In genomic region chr2:102336816-102337215, GRCm38 (mm10) we compare ENCODE assay signal across 14 mouse cellular contexts.
DNase-seq lines count a peak whose midpoint lies in the region; ATAC-seq lines count a peak whose summit lies in the region.
"Had no signal": no experiment of that assay in that cellular context is flagged by ENCODE, and none has a peak within 500 bp of the region (broad histone marks: within the 10 kb centered on the region; RNA-seq: fewer than 3 reads in every experiment).

No protein-coding gene starts in this region.

- peak overlapping the region; percentile 10; the same call in 1 of the 2 replicates for H3K4me2 ChIP-seq in forebrain, embryonic 14.5 days (ENCODE audit: low read length)
- no peak overlapping the region for H3K4me2 ChIP-seq in neural tube, embryonic 14.5 days (ENCODE audit: low read depth, low read length)
- H3K4me2 ChIP-seq: embryonic facial prominence, embryonic 15.5 days; heart, embryonic 11.5 days; liver, embryonic 11.5 days had no signal

- H3K27me3 ChIP-seq in embryonic facial prominence, embryonic 10.5 days (replicated peaks; ENCODE audit: low read depth, poor library complexity, severe bottlenecking) = no peaks in the 10 kb centered on the region
- H3K27me3 ChIP-seq in forebrain, embryonic 14.5 days (replicated peaks; ENCODE audit: control insufficient read depth, insufficient read depth, low read length) = no peaks in the 10 kb centered on the region
- no peaks in the 10 kb centered on the region for H3K27me3 ChIP-seq in neural tube, embryonic 14.5 days (ENCODE audit: control insufficient read depth, insufficient read depth, low read length)
- H3K27me3 ChIP-seq: embryonic facial prominence, embryonic 15.5 days had no signal

- H3K4me3 ChIP-seq in embryonic facial prominence, embryonic 10.5 days = no peak overlapping the region
- no peak overlapping the region for H3K4me3 ChIP-seq in forebrain, embryonic 14.5 days (ENCODE audit: low read depth, low read length)
- no peak overlapping the region for H3K4me3 ChIP-seq in neural tube, embryonic 14.5 days (ENCODE audit: low read depth, low read length)
- H3K4me3 ChIP-seq: embryonic facial prominence, embryonic 15.5 days had no signal

- intact Hi-C loops in left cerebral cortex, postnatal 4 days (cut with DNase I) = no loop called here

- H3K9ac ChIP-seq in forebrain, embryonic 14.5 days (ENCODE audit: low read length) = no peak overlapping the region
- H3K9ac ChIP-seq in neural tube, embryonic 14.5 days (replicated peaks; ENCODE audit: low read depth, low read length) = no peak overlapping the region
- H3K9ac ChIP-seq: embryonic facial prominence, embryonic 15.5 days had no signal

- H3K4me1 ChIP-seq in embryonic facial prominence, embryonic 10.5 days = peaks cover 7% of the 10 kb centered on the region
- H3K4me1 ChIP-seq in forebrain, embryonic 14.5 days (ENCODE audit: control insufficient read depth, insufficient read depth, low read length) = peaks cover 14% of the 10 kb centered on the region
- H3K4me1 ChIP-seq in neural tube, embryonic 14.5 days (ENCODE audit: control insufficient read depth, insufficient read depth, low read length) = peaks cover 11% of the 10 kb centered on the region; the same call in 1 of the 2 replicates
- H3K4me1 ChIP-seq: embryonic facial prominence, embryonic 15.5 days had no signal

- no peaks in the 10 kb centered on the region for H3K36me3 ChIP-seq in embryonic facial prominence, embryonic 10.5 days (replicated peaks)
- H3K36me3 ChIP-seq in forebrain, embryonic 14.5 days (ENCODE audit: control insufficient read depth, insufficient read depth, low read length) = no peaks in the 10 kb centered on the region
- H3K36me3 ChIP-seq in neural tube, embryonic 14.5 days (ENCODE audit: control insufficient read depth, insufficient read depth, low read length) = no peaks in the 10 kb centered on the region
- H3K36me3 ChIP-seq: embryonic facial prominence, embryonic 15.5 days had no signal

- peak; percentile 94 for ATAC-seq in forebrain, embryonic 14.5 days
- peak; percentile 58; the same call in 1 of the 2 replicates for ATAC-seq in neural tube, embryonic 14.5 days (ENCODE audit: low read depth)
- ATAC-seq: lung, postnatal 0 days had no signal

- no peak overlapping the region for H3K27ac ChIP-seq in embryonic facial prominence, embryonic 10.5 days (replicated peaks)
- peak overlapping the region; percentile 58 for H3K27ac ChIP-seq in forebrain, embryonic 14.5 days (ENCODE audit: low read depth, low read length)
- 0 out of 2 replicates have a peak overlapping the region, but pooled peaks have one; percentile 12 for H3K27ac ChIP-seq in neural tube, embryonic 14.5 days (ENCODE audit: low read depth, low read length)
- H3K27ac ChIP-seq: embryonic facial prominence, embryonic 15.5 days had no signal

- 80% methylated on average over 1 of the region's 1 CpGs for WGBS in embryonic facial prominence, embryonic 10.5 days
- 15% methylated on average over 1 of the region's 1 CpGs for WGBS in forebrain, embryonic 14.5 days
- 58% methylated on average over 1 of the region's 1 CpGs for WGBS in neural tube, embryonic 14.5 days

- peak; percentile 26 for DNase-seq in left cerebral cortex, postnatal 4 days
- DNase-seq in left cerebral cortex, adult 11 months (ENCODE audit: low spot score) = no peak
- DNase-seq in embryonic facial prominence, embryonic 10.5 days (ENCODE audit: low spot score) = peak; percentile 14
- peak; percentile 89 for DNase-seq in forebrain, embryonic 14.5 days (ENCODE audit: low spot score)
- no peak for DNase-seq in thymus, postnatal 4 days
- DNase-seq in heart, adult 18-20 months = no peak
- DNase-seq: adrenal gland, postnatal 25 days; cerebellum, adult 2 months; kidney, postnatal 10 days had no signal

- H3K9me3 ChIP-seq in embryonic facial prominence, embryonic 10.5 days = no peaks in the 10 kb centered on the region
- no peaks in the 10 kb centered on the region for H3K9me3 ChIP-seq in forebrain, embryonic 14.5 days (replicated peaks; ENCODE audit: control insufficient read depth, low read length)
- no peaks in the 10 kb centered on the region for H3K9me3 ChIP-seq in neural tube, embryonic 14.5 days (ENCODE audit: control insufficient read depth, low read length)
- H3K9me3 ChIP-seq: embryonic facial prominence, embryonic 15.5 days had no signal

Comparison
In these comparisons a context has a peak if more than half of its experiments do, and no peak if none do; other contexts are left out.
1. DNase-seq: peak in left cerebral cortex, postnatal 4 days (single experiment), embryonic facial prominence, embryonic 10.5 days (single experiment) and forebrain, embryonic 14.5 days (single experiment); none in left cerebral cortex, adult 11 months (single experiment), thymus, postnatal 4 days (single experiment) and heart, adult 18-20 months (0 of 2).